Mouse (Mus musculus): ENCODE data around the gene BC051019. TPM values are rescaled to one million over a fixed set of nuclear protein-coding genes. Genes with fewer than 3 reads are reported as not detected.

Gene BC051019
- polyA plus RNA-seq, 1 experiment from 2014 or later = not detected

- Histone ChIP-seq H3K4me2 (ENCODE audit: low read depth, low read length, severe bottlenecking) (peak overlapping the region; percentile 82), H3K36me3 (ENCODE audit: control insufficient read depth, insufficient read depth, low read length) (no peaks in the 10 kb centered on the region), H3K27me3 (ENCODE audit: control insufficient read depth, insufficient read depth, low read length) (no peaks in the 10 kb centered on the region), H3K4me3 (ENCODE audit: low read depth, low read length) (peak overlapping the region; percentile 88), H3K4me1 (replicated peaks; ENCODE audit: control insufficient read depth, insufficient read depth, low read length) (no peaks in the 10 kb centered on the region), H3K9ac (ENCODE audit: low read length) (peak overlapping the region; percentile 89), H3K9me3 (ENCODE audit: control insufficient read depth, low read length) (no peaks in the 10 kb centered on the region), H3K27ac (ENCODE audit: low read depth, low read length) (no peak overlapping the region)
- DNase-seq (ENCODE audit: low spot score) = no peak
- WGBS = 2% methylated on average over 13 of the region's 13 CpGs
- ATAC-seq (replicated peaks; ENCODE audit: low FRiP score) = peak; percentile 16; the same call in 1 of the 2 replicates
Measured at GRCm38 (mm10) chr7:109751427-109752007, 27.9 kb upstream of the BC051019 start.

GRCm38 (mm10) chr7:109747747-109748146, 24.1 kb upstream of the BC051019 start:
- Histone ChIP-seq H3K27me3 (ENCODE audit: control insufficient read depth, insufficient read depth, low read length) (no peaks in the 10 kb centered on the region), H3K4me2 (ENCODE audit: low read depth, low read length, severe bottlenecking) (no peak overlapping the region), H3K4me1 (replicated peaks; ENCODE audit: control insufficient read depth, insufficient read depth, low read length) (no peaks in the 10 kb centered on the region), H3K36me3 (ENCODE audit: control insufficient read depth, insufficient read depth, low read length) (no peaks in the 10 kb centered on the region), H3K9me3 (ENCODE audit: control insufficient read depth, low read length) (no peaks in the 10 kb centered on the region), H3K4me3 (ENCODE audit: low read depth, low read length) (no peak overlapping the region), H3K9ac (ENCODE audit: low read length) (no peak overlapping the region), H3K27ac (ENCODE audit: low read depth, low read length) (no peak overlapping the region)
- DNase-seq (ENCODE audit: low spot score) = no peak
- no peak for ATAC-seq (replicated peaks; ENCODE audit: low FRiP score)
- 83% methylated on average over 1 of the region's 1 CpGs for WGBS

- no peaks in the 10 kb centered on the region for H3K27me3 ChIP-seq (ENCODE audit: control insufficient read depth, insufficient read depth, low read length)
- DNase-seq (ENCODE audit: low spot score) (no peak), ATAC-seq (replicated peaks; ENCODE audit: low FRiP score) (no peak)
- H3K4me1 ChIP-seq (replicated peaks; ENCODE audit: control insufficient read depth, insufficient read depth, low read length) = no peaks in the 10 kb centered on the region
- no peak overlapping the region for H3K27ac ChIP-seq (ENCODE audit: low read depth, low read length)
- no peak overlapping the region for H3K4me2 ChIP-seq (ENCODE audit: low read depth, low read length, severe bottlenecking)
- H3K9ac ChIP-seq (ENCODE audit: low read length) = no peak overlapping the region
- no peaks in the 10 kb centered on the region for H3K9me3 ChIP-seq (ENCODE audit: control insufficient read depth, low read length)
- H3K36me3 ChIP-seq (ENCODE audit: control insufficient read depth, insufficient read depth, low read length) = no peaks in the 10 kb centered on the region
- WGBS = 87% methylated on average over 4 of the region's 4 CpGs
- no peak overlapping the region for H3K4me3 ChIP-seq (ENCODE audit: low read depth, low read length)
Measured at GRCm38 (mm10) chr7:109741703-109742102, 18.1 kb upstream of the BC051019 start.

- H3K9me3 ChIP-seq (ENCODE audit: control insufficient read depth, low read length) = no peaks in the 10 kb centered on the region
Measured at GRCm38 (mm10) chr7:109741060-109741459, 17.4 kb upstream of the BC051019 start.

GRCm38 (mm10) chr7:109739822-109740370, 16.2 kb upstream of the BC051019 start:
- H3K4me1 ChIP-seq (replicated peaks; ENCODE audit: control insufficient read depth, insufficient read depth, low read length) = no peaks in the 10 kb centered on the region
- ATAC-seq (replicated peaks; ENCODE audit: low FRiP score) (no peak), DNase-seq (ENCODE audit: low spot score) (no peak)
- H3K4me3 ChIP-seq (ENCODE audit: low read depth, low read length) = no peak overlapping the region
- no peak overlapping the region for H3K27ac ChIP-seq (ENCODE audit: low read depth, low read length)
- H3K9me3 ChIP-seq (ENCODE audit: control insufficient read depth, low read length) = no peaks in the 10 kb centered on the region
- no peak overlapping the region for H3K9ac ChIP-seq (ENCODE audit: low read length)
- H3K4me2 ChIP-seq (ENCODE audit: low read depth, low read length, severe bottlenecking) = no peak overlapping the region
- H3K36me3 ChIP-seq (ENCODE audit: control insufficient read depth, insufficient read depth, low read length) = no peaks in the 10 kb centered on the region
- no peaks in the 10 kb centered on the region for H3K27me3 ChIP-seq (ENCODE audit: control insufficient read depth, insufficient read depth, low read length)
- 90% methylated on average over 5 of the region's 5 CpGs for WGBS

More at GRCm38 (mm10) chr7:109741060-109741459, 17.4 kb upstream of the BC051019 start:
- Histone ChIP-seq H3K4me2 (ENCODE audit: low read depth, low read length, severe bottlenecking) (no peak overlapping the region), H3K4me3 (ENCODE audit: low read depth, low read length) (no peak overlapping the region), H3K9ac (ENCODE audit: low read length) (no peak overlapping the region), H3K36me3 (ENCODE audit: control insufficient read depth, insufficient read depth, low read length) (no peaks in the 10 kb centered on the region), H3K27me3 (ENCODE audit: control insufficient read depth, insufficient read depth, low read length) (no peaks in the 10 kb centered on the region), H3K27ac (ENCODE audit: low read depth, low read length) (no peak overlapping the region), H3K4me1 (replicated peaks; ENCODE audit: control insufficient read depth, insufficient read depth, low read length) (no peaks in the 10 kb centered on the region)
- ATAC-seq (replicated peaks; ENCODE audit: low FRiP score) = no peak
- 90% methylated on average over 1 of the region's 1 CpGs for WGBS
- DNase-seq (ENCODE audit: low spot score) = no peak

- H3K4me2 ChIP-seq (ENCODE audit: low read depth, low read length, severe bottlenecking) = no peak overlapping the region
- no peak overlapping the region for H3K9ac ChIP-seq (ENCODE audit: low read length)
- no peaks in the 10 kb centered on the region for H3K9me3 ChIP-seq (ENCODE audit: control insufficient read depth, low read length)
- no peak overlapping the region for H3K4me3 ChIP-seq (ENCODE audit: low read depth, low read length)
- H3K4me1 ChIP-seq (replicated peaks; ENCODE audit: control insufficient read depth, insufficient read depth, low read length) = no peaks in the 10 kb centered on the region
- H3K36me3 ChIP-seq (ENCODE audit: control insufficient read depth, insufficient read depth, low read length) = no peaks in the 10 kb centered on the region
- H3K27me3 ChIP-seq (ENCODE audit: control insufficient read depth, insufficient read depth, low read length) = no peaks in the 10 kb centered on the region
- no peak overlapping the region for H3K27ac ChIP-seq (ENCODE audit: low read depth, low read length)
- ATAC-seq (replicated peaks; ENCODE audit: low FRiP score) (no peak), DNase-seq (ENCODE audit: low spot score) (no peak)
- WGBS = 87% methylated on average over 4 of the region's 4 CpGs
Measured at GRCm38 (mm10) chr7:109734806-109735205, 11.2 kb upstream of the BC051019 start.

- no peak within 1 kb of the TSS for H3K4me2 ChIP-seq (ENCODE audit: low read depth, low read length, severe bottlenecking)
- no peaks in the 10 kb centered on the region for H3K27me3 ChIP-seq (ENCODE audit: control insufficient read depth, insufficient read depth, low read length)
- H3K4me1 ChIP-seq (replicated peaks; ENCODE audit: control insufficient read depth, insufficient read depth, low read length) = no peaks in the 10 kb centered on the region
- H3K9me3 ChIP-seq (ENCODE audit: control insufficient read depth, low read length) = no peaks in the 10 kb centered on the region
- no peak within 1 kb of the TSS for H3K4me3 ChIP-seq (ENCODE audit: low read depth, low read length)
- H3K9ac ChIP-seq (ENCODE audit: low read length) = no peak within 1 kb of the TSS
- WGBS = 91% methylated on average over 5 of the region's 5 CpGs
- ATAC-seq (replicated peaks; ENCODE audit: low FRiP score) (no peak), DNase-seq (ENCODE audit: low spot score) (no peak)
- no peaks in the 10 kb centered on the region for H3K36me3 ChIP-seq (ENCODE audit: control insufficient read depth, insufficient read depth, low read length)
- H3K27ac ChIP-seq (ENCODE audit: low read depth, low read length) = no peak within 1 kb of the TSS
Measured at GRCm38 (mm10) chr7:109731626-109732025, 8.0 kb upstream of the BC051019 start, which contains the start of gene Ascl3. Ascl3 (minus strand) TSS chr7:109731726.

GRCm38 (mm10) chr7:109723114-109723513, 536 bp downstream of the BC051019 start:
- no peak overlapping the region for H3K9ac ChIP-seq (ENCODE audit: low read length)
- DNase-seq (ENCODE audit: low spot score) = no peak
- WGBS = 93% methylated on average over 8 of the region's 8 CpGs
- H3K27ac ChIP-seq (ENCODE audit: low read depth, low read length) = no peak overlapping the region
- no peaks in the 10 kb centered on the region for H3K4me1 ChIP-seq (replicated peaks; ENCODE audit: control insufficient read depth, insufficient read depth, low read length)
- ATAC-seq (replicated peaks; ENCODE audit: low FRiP score) = no peak
- H3K4me2 ChIP-seq (ENCODE audit: low read depth, low read length, severe bottlenecking) = no peak overlapping the region
- H3K36me3 ChIP-seq (ENCODE audit: control insufficient read depth, insufficient read depth, low read length) = no peaks in the 10 kb centered on the region
- H3K27me3 ChIP-seq (ENCODE audit: control insufficient read depth, insufficient read depth, low read length) = no peaks in the 10 kb centered on the region
- H3K9me3 ChIP-seq (ENCODE audit: control insufficient read depth, low read length) = no peaks in the 10 kb centered on the region
- H3K4me3 ChIP-seq (ENCODE audit: low read depth, low read length) = no peak overlapping the region

- ATAC-seq (replicated peaks; ENCODE audit: low FRiP score) (no peak), DNase-seq (ENCODE audit: low spot score) (no peak)
- no peaks in the 10 kb centered on the region for H3K9me3 ChIP-seq (ENCODE audit: control insufficient read depth, low read length)
- H3K27me3 ChIP-seq (ENCODE audit: control insufficient read depth, insufficient read depth, low read length) = no peaks in the 10 kb centered on the region
- no peak overlapping the region for H3K27ac ChIP-seq (ENCODE audit: low read depth, low read length)
- H3K36me3 ChIP-seq (ENCODE audit: control insufficient read depth, insufficient read depth, low read length) = no peaks in the 10 kb centered on the region
- 95% methylated on average over 2 of the region's 2 CpGs for WGBS
- no peak overlapping the region for H3K4me3 ChIP-seq (ENCODE audit: low read depth, low read length)
- no peak overlapping the region for H3K4me2 ChIP-seq (ENCODE audit: low read depth, low read length, severe bottlenecking)
- no peak overlapping the region for H3K9ac ChIP-seq (ENCODE audit: low read length)
- H3K4me1 ChIP-seq (replicated peaks; ENCODE audit: control insufficient read depth, insufficient read depth, low read length) = no peaks in the 10 kb centered on the region
Measured at GRCm38 (mm10) chr7:109722618-109723017, 1.0 kb downstream of the BC051019 start.
